Mouse (Mus musculus): ENCODE results near the gene Btnl9. TPM values are rescaled to one million over a fixed set of nuclear protein-coding genes. Genes with fewer than 3 reads are reported as not detected.
A peak's percentile ranks its signal among the peaks of the same experiment; 100 is the strongest.

Gene Btnl9
- total and polyA plus RNA-seq, 2 experiments from 2014 or later, result 0.26 TPM; not detected in 1

DNA sequence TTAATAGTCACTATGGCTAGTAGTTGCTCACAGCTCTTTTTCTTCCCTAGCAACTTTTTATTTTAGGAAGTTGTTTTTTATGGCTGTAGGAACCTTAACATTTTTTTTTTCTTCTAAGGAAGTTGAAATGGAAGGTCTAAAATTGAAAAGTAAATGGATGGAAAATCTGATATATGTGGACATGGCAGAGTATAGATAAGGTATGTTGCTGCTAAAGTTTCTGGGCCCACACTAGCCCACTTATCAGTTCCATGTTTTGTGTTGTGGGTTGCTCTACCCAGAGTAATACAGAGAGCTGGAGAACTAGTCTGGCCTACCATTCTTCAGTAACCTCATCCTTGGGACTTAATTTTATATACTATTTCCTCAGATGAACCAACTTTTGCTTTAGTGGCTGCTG, 25.6 kb upstream of the Btnl9 start:
- H3K4me1 ChIP-seq (ENCODE audit: insufficient read depth, low read length), result no peaks in the 10 kb centered on the region
- H3K4me3 ChIP-seq (ENCODE audit: low read depth, low read length), result no peak overlapping the region
- DNase-seq (ENCODE audit: low spot score), result no peak
- H3K36me3 ChIP-seq (ENCODE audit: insufficient read depth, low read length), result peaks cover 33% of the 10 kb centered on the region
- H3K27ac ChIP-seq (ENCODE audit: low read depth, low read length), result no peak overlapping the region
- H3K9me3 ChIP-seq (ENCODE audit: low read length), result no peaks in the 10 kb centered on the region
- no peak for TF ChIP-seq CTCF (IDR thresholded peaks at IDR 0.05)
- no peaks in the 10 kb centered on the region for H3K27me3 ChIP-seq (ENCODE audit: insufficient read depth, low read length)
- H3K4me2 ChIP-seq (ENCODE audit: low read depth, low read length, poor library complexity, severe bottlenecking), result no peak overlapping the region
- no peak for ATAC-seq (ENCODE audit: low FRiP score)
- H3K9ac ChIP-seq (replicated peaks; ENCODE audit: low read length, poor library complexity, severe bottlenecking), result no peak overlapping the region

- Histone ChIP-seq H3K4me2 (ENCODE audit: low read depth, low read length, poor library complexity, severe bottlenecking) (no peak overlapping the region), H3K9me3 (ENCODE audit: low read length) (no peaks in the 10 kb centered on the region), H3K9ac (replicated peaks; ENCODE audit: low read length, poor library complexity, severe bottlenecking) (no peak overlapping the region), H3K4me1 (ENCODE audit: insufficient read depth, low read length) (peaks cover 6% of the 10 kb centered on the region; the same call in 1 of the 2 replicates), H3K4me3 (ENCODE audit: low read depth, low read length) (no peak overlapping the region), H3K27me3 (ENCODE audit: insufficient read depth, low read length) (no peaks in the 10 kb centered on the region), H3K36me3 (ENCODE audit: insufficient read depth, low read length) (no peaks in the 10 kb centered on the region), H3K27ac (ENCODE audit: low read depth, low read length) (no peak overlapping the region)
- no peak for DNase-seq (ENCODE audit: low spot score)
- WGBS, result 96% methylated on average over 1 of the region's 1 CpGs
- ATAC-seq (ENCODE audit: low FRiP score), result no peak
- TF ChIP-seq CTCF (IDR thresholded peaks at IDR 0.05), result no peak
Observed at GRCm38 (mm10) chr11:49207495-49207894, 20.5 kb upstream of the Btnl9 start.

GRCm38 (mm10) chr11:49205080-49205590, 18.2 kb upstream of the Btnl9 start:
- H3K9me3 ChIP-seq (ENCODE audit: low read length), result no peaks in the 10 kb centered on the region
- 86% methylated on average over 6 of the region's 6 CpGs for WGBS
- no peak for TF ChIP-seq CTCF (IDR thresholded peaks at IDR 0.05)
- H3K27ac ChIP-seq (ENCODE audit: low read depth, low read length), result no peak overlapping the region
- H3K9ac ChIP-seq (replicated peaks; ENCODE audit: low read length, poor library complexity, severe bottlenecking), result no peak overlapping the region
- H3K4me2 ChIP-seq (ENCODE audit: low read depth, low read length, poor library complexity, severe bottlenecking), result peak overlapping the region; percentile 77; the same call in 1 of the 2 replicates
- H3K27me3 ChIP-seq (ENCODE audit: insufficient read depth, low read length), result no peaks in the 10 kb centered on the region
- H3K36me3 ChIP-seq (ENCODE audit: insufficient read depth, low read length), result no peaks in the 10 kb centered on the region
- ATAC-seq (ENCODE audit: low FRiP score) (no peak), DNase-seq (ENCODE audit: low spot score) (no peak)
- H3K4me1 ChIP-seq (ENCODE audit: insufficient read depth, low read length), result peaks cover 9% of the 10 kb centered on the region
- peak overlapping the region; percentile 3; the same call in 1 of the 2 replicates for H3K4me3 ChIP-seq (ENCODE audit: low read depth, low read length)

GRCm38 (mm10) chr11:49203771-49204497, 17.0 kb upstream of the Btnl9 start:
- TF ChIP-seq CTCF (IDR thresholded peaks at IDR 0.05), result no peak
- H3K27me3 ChIP-seq (ENCODE audit: insufficient read depth, low read length), result no peaks in the 10 kb centered on the region
- peaks cover 9% of the 10 kb centered on the region for H3K4me1 ChIP-seq (ENCODE audit: insufficient read depth, low read length)
- no peaks in the 10 kb centered on the region for H3K36me3 ChIP-seq (ENCODE audit: insufficient read depth, low read length)
- peak overlapping the region; percentile 98 for H3K9ac ChIP-seq (replicated peaks; ENCODE audit: low read length, poor library complexity, severe bottlenecking)
- H3K4me2 ChIP-seq (ENCODE audit: low read depth, low read length, poor library complexity, severe bottlenecking), result peak overlapping the region; percentile 77
- ATAC-seq (ENCODE audit: low FRiP score), result peak; percentile 80
- H3K27ac ChIP-seq (ENCODE audit: low read depth, low read length), result peak overlapping the region; percentile 97
- DNase-seq (ENCODE audit: low spot score), result peak; percentile 62
- WGBS, result 0% methylated on average over 24 of the region's 24 CpGs
- H3K4me3 ChIP-seq (ENCODE audit: low read depth, low read length), result peak overlapping the region; percentile 98
- H3K9me3 ChIP-seq (ENCODE audit: low read length), result no peaks in the 10 kb centered on the region

- TF ChIP-seq CTCF (IDR thresholded peaks at IDR 0.05), result no peak
- Histone ChIP-seq H3K36me3 (ENCODE audit: insufficient read depth, low read length) (no peaks in the 10 kb centered on the region), H3K9me3 (ENCODE audit: low read length) (no peaks in the 10 kb centered on the region), H3K27ac (ENCODE audit: low read depth, low read length) (peak within 1 kb of the TSS; percentile 97), H3K4me3 (ENCODE audit: low read depth, low read length) (peak within 1 kb of the TSS; percentile 98), H3K4me1 (ENCODE audit: insufficient read depth, low read length) (peaks cover 9% of the 10 kb centered on the region), H3K4me2 (ENCODE audit: low read depth, low read length, poor library complexity, severe bottlenecking) (peak within 1 kb of the TSS; percentile 77), H3K27me3 (ENCODE audit: insufficient read depth, low read length) (no peaks in the 10 kb centered on the region), H3K9ac (replicated peaks; ENCODE audit: low read length, poor library complexity, severe bottlenecking) (peak within 1 kb of the TSS; percentile 98)
- WGBS, result under 1% methylated on average over 38 of the region's 47 CpGs
- peak; percentile 95 for ATAC-seq (ENCODE audit: low FRiP score)
- DNase-seq (ENCODE audit: low spot score), result peak; percentile 95
Observed at GRCm38 (mm10) chr11:49203129-49203768, 16.3 kb upstream of the Btnl9 start, which contains the start of gene Zfp62. TSS of gene Zfp62 (plus strand) at chr11:49203292.

Measured in midbrain, postnatal 0 days (tissue).